Mouse (Mus musculus): ENCODE data around the gene Mrpl34. TPM values are rescaled to one million over a fixed set of nuclear protein-coding genes. Genes with fewer than 3 reads are reported as not detected.

Gene Mrpl34
- polyA plus RNA-seq, 1 experiment from 2014 or later, result 154 TPM

GRCm38 (mm10) chr8:71498816-71499690, 34.3 kb downstream of the Mrpl34 start:
- Histone ChIP-seq H3K27ac (peak overlapping the region; percentile 37; the same call in 1 of the 2 replicates), H3K9ac (no peak overlapping the region), H3K4me1 (peaks cover 38% of the 10 kb centered on the region), H3K4me3 (replicated peaks) (no peak overlapping the region), H3K4me2 (no peak overlapping the region), H3K9me3 (no peaks in the 10 kb centered on the region), H3K27me3 (replicated peaks) (no peaks in the 10 kb centered on the region), H3K36me3 (no peaks in the 10 kb centered on the region)
- WGBS, result 26% methylated on average over 16 of the region's 16 CpGs
- ATAC-seq (ENCODE audit: insufficient read depth, low FRiP score, low read depth), result no peak; the same call in 1 of the 2 replicates

- no peak overlapping the region for H3K9ac ChIP-seq
- 0 out of 2 replicates have a peak, but pooled peaks cover 6% of the 10 kb centered on the region for H3K4me1 ChIP-seq
- H3K4me3 ChIP-seq (replicated peaks), result no peak overlapping the region
- H3K9me3 ChIP-seq, result no peaks in the 10 kb centered on the region
- WGBS, result 86% methylated on average over 4 of the region's 4 CpGs
- H3K36me3 ChIP-seq, result no peaks in the 10 kb centered on the region
- H3K27me3 ChIP-seq (replicated peaks), result peaks cover 31% of the 10 kb centered on the region
- H3K27ac ChIP-seq, result no peak overlapping the region
- no peak overlapping the region for H3K4me2 ChIP-seq
- ATAC-seq (ENCODE audit: insufficient read depth, low FRiP score, low read depth), result no peak
Measured at GRCm38 (mm10) chr8:71504349-71504748, 39.6 kb downstream of the Mrpl34 start.

GRCm38 (mm10) chr8:71505326-71505725, 40.6 kb downstream of the Mrpl34 start:
- Histone ChIP-seq H3K4me1 (0 out of 2 replicates have a peak, but pooled peaks cover 5% of the 10 kb centered on the region), H3K27me3 (replicated peaks) (peaks cover 31% of the 10 kb centered on the region), H3K9ac (no peak overlapping the region), H3K4me3 (replicated peaks) (no peak overlapping the region), H3K4me2 (no peak overlapping the region), H3K36me3 (no peaks in the 10 kb centered on the region), H3K27ac (no peak overlapping the region), H3K9me3 (no peaks in the 10 kb centered on the region)
- WGBS, result 87% methylated on average over 4 of the region's 4 CpGs
- no peak for ATAC-seq (ENCODE audit: insufficient read depth, low FRiP score, low read depth)

GRCm38 (mm10) chr8:71505979-71506378, 41.2 kb downstream of the Mrpl34 start:
- Histone ChIP-seq H3K36me3 (no peaks in the 10 kb centered on the region), H3K27ac (no peak overlapping the region), H3K27me3 (replicated peaks) (peaks cover 33% of the 10 kb centered on the region), H3K4me1 (0 out of 2 replicates have a peak, but pooled peaks cover 5% of the 10 kb centered on the region), H3K9ac (no peak overlapping the region), H3K4me2 (no peak overlapping the region), H3K9me3 (no peaks in the 10 kb centered on the region), H3K4me3 (replicated peaks) (no peak overlapping the region)
- WGBS, result 80% methylated on average over 4 of the region's 4 CpGs
- no peak for ATAC-seq (ENCODE audit: insufficient read depth, low FRiP score, low read depth)

GRCm38 (mm10) chr8:71507589-71508104, 42.9 kb downstream of the Mrpl34 start:
- ATAC-seq (ENCODE audit: insufficient read depth, low FRiP score, low read depth), result peak; percentile 69
- H3K4me1 ChIP-seq, result 0 out of 2 replicates have a peak, but pooled peaks cover 5% of the 10 kb centered on the region
- H3K4me3 ChIP-seq (replicated peaks), result peak overlapping the region; percentile 43
- H3K27ac ChIP-seq, result no peak overlapping the region
- WGBS, result under 1% methylated on average over 61 of the region's 61 CpGs
- no peaks in the 10 kb centered on the region for H3K9me3 ChIP-seq
- no peaks in the 10 kb centered on the region for H3K36me3 ChIP-seq
- peaks cover 39% of the 10 kb centered on the region for H3K27me3 ChIP-seq (replicated peaks)
- peak overlapping the region; percentile 79 for H3K4me2 ChIP-seq
- no peak overlapping the region for H3K9ac ChIP-seq

GRCm38 (mm10) chr8:71509316-71509715, 44.6 kb downstream of the Mrpl34 start:
- H3K4me2 ChIP-seq, result peak overlapping the region; percentile 19
- ATAC-seq (ENCODE audit: insufficient read depth, low FRiP score, low read depth), result no peak

GRCm38 (mm10) chr8:71511644-71512043, 46.9 kb downstream of the Mrpl34 start, which contains the start of gene Plvap:
Plvap (minus strand) TSS chr8:71511752.
- Histone ChIP-seq H3K27me3 (replicated peaks) (peaks cover 31% of the 10 kb centered on the region), H3K9me3 (no peaks in the 10 kb centered on the region), H3K4me1 (0 out of 2 replicates have a peak, but pooled peaks cover 5% of the 10 kb centered on the region), H3K27ac (no peak within 1 kb of the TSS), H3K4me2 (no peak within 1 kb of the TSS; the same call in 1 of the 2 replicates), H3K9ac (no peak within 1 kb of the TSS), H3K4me3 (replicated peaks) (peak within 1 kb of the TSS; percentile 24), H3K36me3 (no peaks in the 10 kb centered on the region)
- peak; percentile 33; the same call in 1 of the 2 replicates for ATAC-seq (ENCODE audit: insufficient read depth, low FRiP score, low read depth)
- WGBS, result 18% methylated on average over 14 of the region's 14 CpGs

More at GRCm38 (mm10) chr8:71509316-71509715, 44.6 kb downstream of the Mrpl34 start:
- no peaks in the 10 kb centered on the region for H3K36me3 ChIP-seq
- H3K27me3 ChIP-seq (replicated peaks), result peaks cover 39% of the 10 kb centered on the region
- no peak overlapping the region for H3K27ac ChIP-seq
- no peak overlapping the region for H3K4me3 ChIP-seq (replicated peaks)
- 68% methylated on average over 2 of the region's 2 CpGs for WGBS
- no peaks in the 10 kb centered on the region for H3K9me3 ChIP-seq
- 0 out of 2 replicates have a peak, but pooled peaks cover 5% of the 10 kb centered on the region for H3K4me1 ChIP-seq
- no peak overlapping the region for H3K9ac ChIP-seq

- H3K27ac ChIP-seq, result no peak overlapping the region
- no peak overlapping the region for H3K4me2 ChIP-seq
- H3K9me3 ChIP-seq, result no peaks in the 10 kb centered on the region
- no peaks in the 10 kb centered on the region for H3K4me1 ChIP-seq
- H3K36me3 ChIP-seq, result no peaks in the 10 kb centered on the region
- peaks cover 16% of the 10 kb centered on the region for H3K27me3 ChIP-seq (replicated peaks)
- no peak overlapping the region for H3K4me3 ChIP-seq (replicated peaks)
- WGBS, result 71% methylated on average over 15 of the region's 15 CpGs
- H3K9ac ChIP-seq, result no peak overlapping the region
- no peak for ATAC-seq (ENCODE audit: insufficient read depth, low FRiP score, low read depth)
Measured at GRCm38 (mm10) chr8:71513018-71513754, 48.4 kb downstream of the Mrpl34 start.

- H3K9ac ChIP-seq, result no peak overlapping the region
- peaks cover 9% of the 10 kb centered on the region; the same call in 1 of the 2 replicates for H3K27me3 ChIP-seq (replicated peaks)
- no peak overlapping the region for H3K4me2 ChIP-seq
- H3K27ac ChIP-seq, result no peak overlapping the region
- WGBS, result 71% methylated on average over 5 of the region's 5 CpGs
- H3K4me1 ChIP-seq, result no peaks in the 10 kb centered on the region
- no peaks in the 10 kb centered on the region for H3K36me3 ChIP-seq
- ATAC-seq (ENCODE audit: insufficient read depth, low FRiP score, low read depth), result no peak
- no peaks in the 10 kb centered on the region for H3K9me3 ChIP-seq
- no peak overlapping the region for H3K4me3 ChIP-seq (replicated peaks)
Measured at GRCm38 (mm10) chr8:71515043-71515442, 50.3 kb downstream of the Mrpl34 start.

Data from stomach, embryonic 15.5 days (tissue).